Mouse (Mus musculus) liver, embryonic 12.5 days (tissue): ENCODE data around the gene Gm826. TPM values are rescaled to one million over a fixed set of nuclear protein-coding genes. Genes with fewer than 3 reads are reported as not detected.

Experiments used
- ATAC-seq: fragments of 200-750 bp; cut with Nextera tagmentation; 2 replicates; pipeline ENCODE4 v1.8.0; 2017; ENCODE audit warnings: moderate number of reproducible peaks, mild to moderate bottlenecking, moderate library complexity
- H3K27ac ChIP-seq: fragments of 300-500 bp; sonication (generic); 2 replicates; pipeline ENCODE4 v1.5.1; 2016; ENCODE audit warnings: mild to moderate bottlenecking
- H3K27me3 ChIP-seq: fragments of 300-500 bp; sonication (generic); replicated peaks from 2 replicates; pipeline ENCODE4 v1.6.1; 2016; ENCODE audit warnings: mild to moderate bottlenecking, moderate library complexity
- H3K36me3 ChIP-seq: fragments of 300-500 bp; sonication (generic); 2 replicates; pipeline ENCODE4 v1.6.1; 2016; ENCODE audit warnings: mild to moderate bottlenecking, moderate library complexity
- H3K4me1 ChIP-seq: fragments of 300-500 bp; sonication (generic); 2 replicates; pipeline ENCODE4 v1.6.1; 2016
- H3K4me2 ChIP-seq: fragments of 300-500 bp; sonication (generic); 2 replicates; pipeline ENCODE4 v1.6.1; 2016; ENCODE audit warnings: mild to moderate bottlenecking, moderate library complexity
- H3K4me3 ChIP-seq: fragments of 300-500 bp; sonication (generic); 2 replicates; pipeline ENCODE4 v1.5.1; 2016; ENCODE audit warnings: mild to moderate bottlenecking, moderate library complexity
- H3K9ac ChIP-seq: fragments of 300-500 bp; sonication (generic); 2 replicates; pipeline ENCODE4 v1.6.1; 2016; ENCODE audit warnings: mild to moderate bottlenecking, moderate library complexity
- H3K9me3 ChIP-seq: fragments of 300-500 bp; sonication (generic); replicated peaks from 2 replicates; pipeline ENCODE4 v1.6.1; 2016; ENCODE audit warnings: mild to moderate bottlenecking, moderate library complexity
- WGBS: fragments of 180-500 bp; shearing (Covaris S2); methylation state at CpG from one replicate; pipeline ENCODE4 v1.1.7; 2016; ENCODE audit not compliant: insufficient replicate concordance; 5-methylcytosine and 5-hydroxymethylcytosine counted together
- polyA plus RNA-seq: library from polyadenylated mRNA; unstranded; fragments of >200 nt; fragmentation: Nextera tagmentation; extraction: Ambion mirVana; gene quantifications from 2 replicates; pipeline ENCODE4 v1.2.1, GENCODE M21; 2016

The Gm826 gene
- polyA plus RNA-seq, result 6.1 and 8.2 TPM in 2 replicates

DNA sequence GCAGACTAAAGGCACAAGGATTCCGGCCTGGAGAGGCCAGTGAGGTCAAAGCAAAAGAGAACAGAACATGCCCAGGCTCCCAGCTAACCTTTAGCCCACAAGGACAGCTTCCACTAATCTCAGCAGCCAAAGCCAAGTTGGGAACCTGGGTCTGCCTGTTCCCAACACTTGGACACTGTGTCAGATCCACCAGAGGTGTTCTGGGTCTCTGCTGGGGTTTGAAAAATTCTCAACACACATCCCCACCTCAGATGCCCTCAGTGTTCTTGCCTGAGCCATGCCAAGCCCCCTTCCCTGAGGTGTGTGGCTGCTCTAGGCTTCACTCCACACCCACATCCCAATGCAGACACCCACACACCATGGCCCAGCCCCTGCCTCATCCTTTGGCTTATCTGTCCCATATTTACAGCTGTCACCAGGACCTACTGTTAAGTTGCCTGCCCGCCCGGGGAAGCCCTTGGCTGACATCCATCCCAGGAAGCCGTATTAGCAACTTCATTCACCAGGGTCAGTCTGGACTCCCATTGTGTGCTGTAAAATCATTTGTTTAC is at the start of gene Gm826:
Gene Gm826 (minus strand): TSS at position 52 of the 551 bp plus-strand sequence.
- Histone ChIP-seq H3K27ac (no peak within 1 kb of the TSS), H3K9me3 (no peaks in the 10 kb centered on the region), H3K4me2 (no peak within 1 kb of the TSS), H3K27me3 (0 out of 2 replicates have a peak, but pooled peaks cover 5% of the 10 kb centered on the region), H3K4me1 (no peaks in the 10 kb centered on the region), H3K36me3 (no peaks in the 10 kb centered on the region), H3K9ac (no peak within 1 kb of the TSS), H3K4me3 (no peak within 1 kb of the TSS)
- WGBS, result 53% methylated on average over 4 of the region's 4 CpGs
- ATAC-seq, result no peak

DNA sequence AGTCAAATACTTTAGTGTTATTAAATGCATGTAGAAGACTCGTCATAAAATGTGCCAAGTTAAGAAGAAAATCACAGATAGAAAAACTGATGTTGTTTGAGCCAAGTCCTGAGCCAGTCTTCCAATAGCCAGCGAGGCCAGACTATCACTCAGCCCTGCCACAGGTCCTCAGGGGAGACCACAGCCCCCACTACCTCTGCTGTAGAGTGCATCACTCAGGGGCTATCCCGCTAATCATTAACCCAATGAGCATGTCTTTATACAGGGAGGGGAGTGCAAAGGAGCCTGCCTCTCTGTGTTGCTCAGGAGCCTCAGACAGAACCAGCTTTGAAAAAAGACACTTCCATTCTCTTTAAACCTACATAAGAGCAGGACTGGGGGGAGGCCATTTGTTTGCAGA is 49.5 kb upstream of the Gm826 start:
- no peak; the same call in 1 of the 2 replicates for ATAC-seq

DNA sequence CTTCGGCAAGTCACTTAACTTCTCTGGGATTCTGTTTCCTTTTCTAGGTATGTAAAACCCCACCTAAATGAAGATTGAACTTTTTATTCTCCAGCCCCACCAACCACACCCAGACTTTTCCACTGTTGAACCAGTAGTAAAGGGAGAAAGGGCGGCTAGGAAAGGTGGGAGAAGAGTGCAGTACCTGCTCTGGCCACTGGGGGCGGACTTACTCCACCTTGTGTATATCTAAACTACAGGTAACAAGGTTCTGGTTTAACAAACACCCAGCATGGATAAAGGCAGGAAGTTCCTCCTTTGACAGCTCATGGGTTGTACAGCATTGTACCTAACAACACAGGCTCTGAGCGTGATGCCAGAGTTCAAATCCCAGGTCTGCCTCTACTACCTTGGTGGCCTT is 44.3 kb upstream of the Gm826 start:
- ATAC-seq, result 0 out of 2 replicates have a peak, but pooled peaks have one; percentile 24
- Histone ChIP-seq H3K4me2 (no peak overlapping the region), H3K27me3 (peaks cover 44% of the 10 kb centered on the region), H3K27ac (no peak overlapping the region), H3K9me3 (no peaks in the 10 kb centered on the region), H3K4me1 (no peaks in the 10 kb centered on the region), H3K9ac (no peak overlapping the region), H3K4me3 (no peak overlapping the region), H3K36me3 (no peaks in the 10 kb centered on the region)
- WGBS, result 39% methylated on average over 4 of the region's 4 CpGs

More for the DNA sequence above, 49.5 kb upstream of the Gm826 start:
- H3K9ac ChIP-seq, result no peak overlapping the region
- 37% methylated on average over 3 of the region's 3 CpGs for WGBS
- no peaks in the 10 kb centered on the region; the same call in 1 of the 2 replicates for H3K27me3 ChIP-seq
- H3K4me3 ChIP-seq, result no peak overlapping the region
- no peak overlapping the region for H3K27ac ChIP-seq
- H3K4me2 ChIP-seq, result no peak overlapping the region
- H3K36me3 ChIP-seq, result no peaks in the 10 kb centered on the region
- H3K4me1 ChIP-seq, result no peaks in the 10 kb centered on the region
- no peaks in the 10 kb centered on the region for H3K9me3 ChIP-seq

DNA sequence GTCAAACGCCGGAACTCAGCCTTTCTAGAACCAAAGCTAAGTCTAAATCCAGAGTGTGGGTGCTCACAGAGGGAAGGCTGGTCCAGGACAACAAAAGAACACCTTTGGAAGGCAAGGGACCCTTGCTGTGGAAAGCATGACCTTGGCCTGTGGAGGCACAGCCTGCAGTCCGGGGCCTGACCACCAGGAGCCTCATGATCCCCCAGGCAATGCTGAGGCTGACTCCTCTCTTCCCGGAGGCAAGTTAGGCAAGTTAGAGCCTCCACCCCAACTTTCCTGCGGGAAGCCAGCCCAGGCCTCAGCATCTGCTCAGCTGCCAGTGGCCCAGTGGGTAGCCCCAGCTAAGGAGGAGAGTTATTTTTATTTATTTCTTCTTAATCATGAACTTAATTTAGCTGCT is 42.3 kb upstream of the Gm826 start:
- no peaks in the 10 kb centered on the region for H3K36me3 ChIP-seq
- no peaks in the 10 kb centered on the region for H3K9me3 ChIP-seq
- peaks cover 65% of the 10 kb centered on the region for H3K27me3 ChIP-seq
- no peak for ATAC-seq
- H3K4me2 ChIP-seq, result no peak overlapping the region
- 28% methylated on average over 5 of the region's 5 CpGs for WGBS
- no peak overlapping the region for H3K27ac ChIP-seq
- no peaks in the 10 kb centered on the region for H3K4me1 ChIP-seq
- no peak overlapping the region for H3K9ac ChIP-seq
- no peak overlapping the region for H3K4me3 ChIP-seq

DNA sequence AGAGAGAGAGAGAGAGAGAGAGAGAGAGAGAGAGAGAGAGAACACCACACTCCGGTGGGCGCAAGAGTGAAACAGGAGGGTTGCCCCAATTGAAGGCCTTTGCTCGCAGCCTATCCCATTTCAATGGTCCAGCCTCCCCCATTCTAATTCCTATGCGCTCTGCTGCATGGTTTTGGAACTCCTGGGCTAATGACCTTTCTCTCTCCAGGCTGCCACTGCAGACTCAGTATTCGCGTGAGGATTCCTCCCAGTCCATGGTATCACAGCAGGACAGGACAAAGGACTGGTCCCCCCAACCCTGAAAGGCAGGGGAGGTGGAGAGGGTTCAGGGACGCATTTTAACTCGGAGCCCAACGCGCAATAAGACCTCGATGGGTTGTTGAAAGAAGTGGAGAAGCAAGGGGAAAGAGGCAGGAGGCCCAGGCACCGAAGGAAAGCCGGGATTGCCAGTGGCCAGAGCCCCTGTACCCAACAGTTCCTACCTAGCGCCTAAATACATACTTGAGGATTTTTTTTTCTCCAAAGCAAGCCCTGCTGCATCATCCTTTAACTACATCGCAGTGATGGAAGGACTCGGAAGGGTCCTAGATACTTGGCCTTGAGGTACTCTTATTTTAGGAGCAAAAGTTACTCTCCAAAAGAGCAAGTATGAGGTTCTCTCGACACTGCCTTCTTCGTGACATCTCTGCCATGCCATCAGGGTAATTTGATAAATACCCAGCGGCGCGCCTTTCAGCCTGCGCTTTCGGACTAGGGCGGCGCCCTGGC is 35.9 kb upstream of the Gm826 start:
- Histone ChIP-seq H3K36me3 (no peaks in the 10 kb centered on the region), H3K4me2 (peak overlapping the region; percentile 75), H3K9ac (no peak overlapping the region), H3K27me3 (peaks cover 100% of the 10 kb centered on the region), H3K9me3 (no peaks in the 10 kb centered on the region), H3K27ac (no peak overlapping the region), H3K4me1 (peaks cover 20% of the 10 kb centered on the region; the same call in 1 of the 2 replicates), H3K4me3 (no peak overlapping the region)
- 6% methylated on average over 25 of the region's 25 CpGs for WGBS
- ATAC-seq, result no peak

DNA sequence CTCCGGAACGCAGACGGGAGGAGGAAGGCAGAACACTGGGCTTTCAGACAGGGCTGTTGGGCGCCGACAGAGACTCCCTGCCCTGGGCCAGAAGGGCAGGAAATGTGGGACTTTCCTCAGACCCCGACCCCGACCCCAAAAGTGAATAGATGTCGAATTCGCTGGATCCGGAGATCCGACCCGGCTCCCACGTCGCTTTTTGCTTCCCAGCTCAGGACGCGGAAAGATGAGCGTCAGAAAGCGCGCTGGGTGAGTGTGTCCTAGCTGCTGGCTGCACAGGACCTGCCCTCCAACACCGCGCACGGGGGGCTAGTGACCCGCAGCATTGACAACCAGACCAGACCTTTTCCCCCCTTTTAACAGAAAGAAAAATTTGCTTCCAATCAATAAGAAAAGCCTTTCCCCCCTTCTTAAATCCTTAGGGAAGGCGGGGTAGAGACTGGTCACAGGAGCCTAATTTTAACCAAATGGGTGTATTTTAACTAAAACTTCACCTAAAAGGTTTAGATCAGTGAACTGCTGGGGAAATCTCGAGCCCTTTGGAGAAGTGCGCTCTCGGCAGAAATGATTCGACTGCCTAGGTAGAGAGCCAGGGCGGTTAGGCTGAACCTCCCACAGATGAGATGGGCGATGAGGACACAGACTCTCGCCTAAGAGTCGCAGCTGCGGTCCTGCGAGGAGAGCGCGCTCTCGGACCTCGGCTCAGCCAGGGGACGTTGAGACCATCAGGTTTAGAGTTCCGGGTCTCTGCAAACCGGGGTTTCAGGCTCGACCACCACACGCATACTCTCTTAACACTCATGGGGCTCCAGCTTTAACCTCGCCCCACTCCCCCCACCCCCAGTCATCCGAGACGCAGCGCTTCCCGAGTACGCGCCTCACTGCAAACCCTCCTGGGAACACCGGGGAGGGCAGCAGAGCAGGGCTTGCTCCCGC is 34.7 kb upstream of the Gm826 start:
- Histone ChIP-seq H3K36me3 (no peaks in the 10 kb centered on the region), H3K4me3 (peak overlapping the region; percentile 25), H3K27ac (no peak overlapping the region), H3K9me3 (no peaks in the 10 kb centered on the region), H3K27me3 (peaks cover 100% of the 10 kb centered on the region), H3K9ac (no peak overlapping the region), H3K4me2 (peak overlapping the region; percentile 75), H3K4me1 (peaks cover 20% of the 10 kb centered on the region; the same call in 1 of the 2 replicates)
- WGBS, result 2% methylated on average over 52 of the region's 52 CpGs
- ATAC-seq, result no peak

DNA sequence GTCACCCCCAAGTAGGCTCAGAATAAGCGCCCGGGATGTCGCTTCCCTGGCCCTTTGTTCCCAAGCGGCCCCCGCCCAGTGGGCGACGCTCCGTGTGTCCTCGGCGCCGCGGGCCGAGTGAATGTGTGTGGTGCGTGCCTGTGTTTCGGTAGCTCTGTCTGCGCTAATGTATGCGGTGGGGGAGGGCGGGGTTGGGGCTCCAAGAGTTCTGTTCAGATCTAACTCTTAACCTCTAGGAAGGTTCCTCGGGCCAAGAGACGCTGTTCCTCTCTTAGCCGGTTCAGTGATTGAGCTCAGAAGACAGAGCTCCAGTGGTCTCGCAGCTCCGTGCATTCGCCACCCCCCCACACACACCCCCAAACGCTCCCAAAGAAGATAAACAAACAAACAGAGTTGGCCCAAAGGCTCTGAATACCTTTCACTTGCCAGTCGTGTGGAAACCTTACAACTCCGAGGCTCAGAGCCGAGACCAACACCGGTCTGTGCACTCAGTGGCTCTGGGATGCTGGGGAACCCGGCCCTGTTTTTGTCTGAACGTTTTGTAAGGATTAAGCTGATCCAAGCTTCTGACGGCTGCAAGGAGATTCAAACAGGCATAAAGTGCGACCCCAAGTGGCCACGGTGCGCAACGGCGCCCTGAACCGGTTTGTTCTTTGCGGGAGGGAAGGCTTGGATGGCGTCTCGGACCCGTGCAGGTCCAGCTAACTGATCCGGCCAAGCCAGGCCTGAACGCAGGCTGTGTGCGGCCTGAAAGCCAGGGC is 33.7 kb upstream of the Gm826 start:
- Histone ChIP-seq H3K4me2 (peak overlapping the region; percentile 75), H3K27me3 (peaks cover 99% of the 10 kb centered on the region), H3K9me3 (no peaks in the 10 kb centered on the region), H3K4me1 (peaks cover 20% of the 10 kb centered on the region; the same call in 1 of the 2 replicates), H3K27ac (no peak overlapping the region), H3K36me3 (no peaks in the 10 kb centered on the region), H3K9ac (peak overlapping the region; percentile 28; the same call in 1 of the 2 replicates), H3K4me3 (peak overlapping the region; percentile 52)
- ATAC-seq, result peak; percentile 46
- under 1% methylated on average over 45 of the region's 45 CpGs for WGBS

DNA sequence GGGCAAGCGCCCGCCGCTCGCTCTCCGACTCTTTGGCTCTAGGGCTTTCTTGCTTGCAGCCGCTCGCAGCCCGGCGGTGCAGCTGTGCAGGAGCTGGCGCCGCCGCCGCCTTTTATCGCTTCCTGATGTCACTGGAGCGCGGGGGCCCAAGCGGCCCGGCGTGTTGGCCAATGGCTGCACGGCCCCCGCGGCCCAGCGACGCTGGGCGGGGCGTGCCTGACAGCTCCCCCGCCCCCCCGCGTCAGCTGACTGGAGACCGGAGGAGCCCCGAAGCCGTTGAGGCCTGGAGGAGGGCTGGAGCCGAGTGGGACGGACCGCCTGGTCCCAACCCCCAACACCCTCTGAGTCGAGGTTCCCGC is 33.0 kb upstream of the Gm826 start, which contains the start of gene Mafb:
Gene Mafb (minus strand): TSS at position 86 of the 359 bp plus-strand sequence.
- H3K4me1 ChIP-seq, result peaks cover 20% of the 10 kb centered on the region; the same call in 1 of the 2 replicates
- H3K27ac ChIP-seq, result no peak within 1 kb of the TSS
- peak within 1 kb of the TSS; percentile 44 for H3K9ac ChIP-seq
- H3K9me3 ChIP-seq, result no peaks in the 10 kb centered on the region
- peak within 1 kb of the TSS; percentile 52 for H3K4me3 ChIP-seq
- H3K36me3 ChIP-seq, result no peaks in the 10 kb centered on the region
- H3K27me3 ChIP-seq, result peaks cover 99% of the 10 kb centered on the region
- WGBS, result under 1% methylated on average over 36 of the region's 37 CpGs
- ATAC-seq, result peak; percentile 82
- H3K4me2 ChIP-seq, result peak within 1 kb of the TSS; percentile 75

DNA sequence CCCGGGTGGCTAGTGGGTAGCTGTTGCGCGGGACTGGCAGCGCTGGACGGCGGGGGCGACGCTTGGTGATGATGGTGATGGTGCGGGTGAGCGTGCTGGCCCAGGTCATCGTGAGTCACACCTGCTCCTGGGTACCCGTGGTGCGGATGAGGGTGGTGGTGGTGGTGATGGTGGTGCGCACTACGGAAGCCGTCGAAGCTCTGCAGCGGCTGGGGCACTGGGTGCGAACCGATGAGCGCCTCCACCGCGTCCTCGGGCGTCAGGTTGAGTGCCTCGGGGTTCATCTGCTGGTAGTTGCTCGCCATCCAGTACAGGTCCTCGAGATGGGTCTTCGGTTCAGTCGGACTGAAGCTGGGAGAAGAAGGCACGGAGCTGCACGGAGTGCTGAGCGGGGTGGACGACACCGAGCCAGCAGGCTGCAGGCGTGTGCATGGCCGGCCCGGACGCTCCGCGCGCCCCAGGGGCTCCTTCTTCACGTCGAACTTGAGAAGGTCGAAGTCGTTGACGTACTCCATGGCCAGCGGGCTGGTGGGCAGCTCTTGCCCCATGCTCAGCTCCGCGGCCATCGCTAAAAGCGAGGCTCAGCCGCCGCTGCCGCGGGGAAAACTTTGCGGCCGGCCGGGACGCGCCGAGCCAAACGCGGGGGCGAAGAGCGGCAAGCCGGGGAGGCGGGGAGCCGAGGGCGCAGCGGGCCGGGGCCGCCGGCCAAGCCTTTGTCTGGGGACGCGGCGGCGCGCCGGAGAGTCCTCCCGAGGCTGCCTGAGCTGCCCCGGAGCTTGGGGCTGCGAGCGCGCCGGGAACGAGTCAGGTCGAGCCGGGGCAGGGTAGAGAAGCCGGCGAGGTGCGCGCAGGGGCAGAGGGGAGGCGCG is 32.4 kb upstream of the Gm826 start:
- Histone ChIP-seq H3K4me2 (peak overlapping the region; percentile 75), H3K27me3 (peaks cover 99% of the 10 kb centered on the region), H3K9ac (peak overlapping the region; percentile 44), H3K27ac (no peak overlapping the region), H3K36me3 (no peaks in the 10 kb centered on the region), H3K9me3 (no peaks in the 10 kb centered on the region), H3K4me3 (peak overlapping the region; percentile 52), H3K4me1 (peaks cover 20% of the 10 kb centered on the region; the same call in 1 of the 2 replicates)
- 2% methylated on average over 73 of the region's 95 CpGs for WGBS
- ATAC-seq, result no peak

DNA sequence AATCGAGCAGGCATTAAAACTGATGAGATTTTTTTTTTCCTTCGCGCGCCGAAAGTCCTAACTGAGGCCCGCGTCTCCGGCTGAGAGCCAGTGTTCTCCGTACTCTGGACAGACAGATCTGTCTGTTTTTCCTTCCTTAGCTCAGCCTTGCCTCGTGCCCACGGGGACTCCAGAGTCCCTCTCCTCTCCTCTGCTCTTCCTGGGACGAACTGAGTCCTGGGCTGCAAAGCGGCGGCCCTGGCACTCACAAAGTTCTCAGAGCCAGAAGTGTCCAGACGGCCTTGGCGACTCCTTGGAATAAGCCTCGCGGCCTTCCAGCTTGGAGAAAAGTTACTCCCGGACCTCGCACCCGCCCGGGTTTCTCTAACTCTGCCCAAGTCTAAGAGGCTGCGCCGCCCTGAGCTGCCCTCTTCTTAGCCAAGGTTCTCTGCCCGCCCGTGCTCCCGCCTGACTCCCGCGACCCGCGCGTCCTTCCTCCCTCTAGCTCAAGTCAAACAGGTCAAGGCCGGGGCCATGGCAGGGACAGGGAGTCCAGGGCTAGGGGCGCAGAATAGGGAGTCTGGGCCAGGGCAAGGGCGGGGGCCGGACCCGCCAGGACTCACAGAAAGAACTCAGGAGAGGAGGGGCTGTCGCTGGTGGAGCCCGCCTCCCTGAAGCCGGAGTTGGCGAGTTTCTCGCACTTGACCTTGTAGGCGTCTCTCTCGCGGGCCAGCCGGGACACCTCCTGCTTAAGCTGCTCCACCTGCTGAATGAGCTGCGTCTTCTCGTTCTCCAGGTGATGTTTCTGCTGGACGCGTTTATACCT is 31.3 kb upstream of the Gm826 start:
- Histone ChIP-seq H3K4me3 (peak overlapping the region; percentile 52), H3K9me3 (no peaks in the 10 kb centered on the region), H3K27me3 (peaks cover 99% of the 10 kb centered on the region), H3K9ac (no peak overlapping the region), H3K27ac (no peak overlapping the region), H3K4me1 (peaks cover 20% of the 10 kb centered on the region; the same call in 1 of the 2 replicates), H3K36me3 (no peaks in the 10 kb centered on the region), H3K4me2 (peak overlapping the region; percentile 75)
- WGBS, result 6% methylated on average over 50 of the region's 50 CpGs
- ATAC-seq, result no peak
